Mouse (Mus musculus) liver, embryonic 18 days (tissue): Measurements from ENCODE around the gene Olfr985. TPM values are rescaled to one million over a fixed set of nuclear protein-coding genes. Genes with fewer than 3 reads are reported as not detected.

Experiments used
- polyA plus RNA-seq: library from polyadenylated mRNA; depleted of rRNA; stranded (reverse); fragments of >200 nt; gene quantifications from 2 replicates; pipeline ENCODE4 v1.2.3, GENCODE M21; 2012; rRNA removed

Olfr985 gene
- polyA plus RNA-seq: not detected in 2 replicates

DNA sequence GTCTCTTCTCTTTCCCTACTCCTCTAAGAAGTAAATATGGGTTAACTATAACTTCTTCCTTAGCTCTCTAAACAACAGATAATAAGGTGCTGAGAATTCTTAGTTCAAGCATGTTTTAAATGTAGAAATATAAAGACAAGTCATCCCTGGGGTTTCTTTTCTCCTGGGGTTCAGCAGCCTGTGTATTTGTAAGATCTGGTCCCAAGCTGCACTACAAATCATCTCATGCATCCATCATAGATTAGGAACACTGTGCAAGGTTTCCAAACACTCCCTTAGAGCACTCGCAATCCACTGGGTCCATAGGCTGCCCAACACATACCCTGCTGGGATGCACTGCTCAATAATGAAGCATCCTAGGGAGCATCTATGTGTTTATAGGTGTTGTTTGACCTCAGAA lies at the start of gene Olfr985:
Gene Olfr985 (minus strand): TSS at position 101 of the 400 bp plus-strand sequence.

DNA sequence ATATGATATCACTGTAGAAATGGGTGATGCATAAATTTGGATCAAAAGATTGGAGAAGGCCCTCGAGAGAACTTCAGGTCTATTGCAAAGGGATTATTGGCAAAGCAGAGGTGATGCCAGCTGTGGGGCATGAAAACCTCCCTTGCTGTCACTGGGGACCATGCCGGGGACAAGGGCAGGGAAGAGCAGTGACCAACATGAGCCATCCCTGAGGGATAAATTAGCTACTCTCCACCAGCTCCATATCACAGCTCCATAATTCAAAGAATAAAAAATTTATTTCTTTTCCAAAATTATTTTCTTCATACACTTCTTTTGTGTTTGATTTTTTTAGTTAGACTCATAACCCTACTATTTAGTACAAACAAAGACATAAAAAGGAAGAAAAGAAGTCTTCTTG lies 15.9 kb downstream of the Olfr985 start, which contains the start of gene Olfr984:
Gene Olfr984 (minus strand): TSS at position 101 of the 400 bp plus-strand sequence.

DNA sequence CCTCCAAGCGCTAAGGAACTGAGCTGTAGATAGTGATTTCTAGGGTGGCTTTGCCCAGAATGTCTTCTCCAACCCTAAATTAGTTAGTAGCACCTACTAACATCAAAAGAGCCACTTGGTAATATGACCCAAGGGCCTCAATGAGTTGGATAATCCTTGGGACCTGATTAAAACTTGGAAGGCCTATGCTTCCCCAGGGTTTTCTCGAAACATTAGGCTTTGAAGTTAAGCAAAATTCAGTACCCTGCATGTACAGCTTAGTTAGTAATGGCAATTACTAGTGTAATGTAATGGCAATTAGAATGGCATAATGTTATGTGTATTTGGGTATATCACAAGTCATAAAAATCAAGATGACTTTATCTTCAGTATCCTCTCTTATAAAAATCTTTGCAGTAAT lies 36.5 kb downstream of the Olfr985 start, which contains the start of gene Olfr983:
Gene Olfr983 (minus strand): TSS at position 101 of the 400 bp plus-strand sequence.

Other genes starting within 250 kb of the Olfr985 start
- gene Olfr229, start 222.8 kb downstream of the Olfr985 start, polyA plus RNA-seq: not detected in 2 replicates
- gene Olfr974, start 192.7 kb downstream of the Olfr985 start, polyA plus RNA-seq: not detected in 2 replicates
- not detected in 2 replicates for gene Olfr975, start 178.1 kb downstream of the Olfr985 start, polyA plus RNA-seq
- not detected in 2 replicates for gene Olfr976, start 169.1 kb downstream of the Olfr985 start, polyA plus RNA-seq
- gene Olfr978, start 138.1 kb downstream of the Olfr985 start, polyA plus RNA-seq: not detected in 2 replicates
- gene Olfr979, start 126.7 kb downstream of the Olfr985 start, polyA plus RNA-seq: not detected in 2 replicates
- not detected in 2 replicates for gene Olfr980, start 120.6 kb downstream of the Olfr985 start, polyA plus RNA-seq
- gene Olfr981, start 108.7 kb downstream of the Olfr985 start, polyA plus RNA-seq: not detected in 2 replicates
- not detected in 2 replicates for gene Olfr982, start 56.4 kb downstream of the Olfr985 start, polyA plus RNA-seq
- gene Olfr983, start 36.6 kb downstream of the Olfr985 start, polyA plus RNA-seq: not detected in 2 replicates
- gene Olfr984, start 16.0 kb downstream of the Olfr985 start, polyA plus RNA-seq: not detected in 2 replicates
- not detected in 2 replicates for gene Tmem225, start 17.9 kb upstream of the Olfr985 start, polyA plus RNA-seq
- gene Olfr986, start 50.7 kb upstream of the Olfr985 start, polyA plus RNA-seq: not detected in 2 replicates
- gene Zfp202, start 62.1 kb upstream of the Olfr985 start, polyA plus RNA-seq: 0.75 and 0.88 TPM in 2 replicates
- 0.07 TPM in 2 replicates for gene Scn3b, start 139.0 kb upstream of the Olfr985 start, polyA plus RNA-seq